Mouse (Mus musculus) common myeloid progenitor, adult 5-6 weeks (primary cell): Measurements from ENCODE around the gene Pklr. TPM values are rescaled to one million over a fixed set of nuclear protein-coding genes. Genes with fewer than 3 reads are reported as not detected.

ENCODE experiments used
- ATAC-seq: replicated peaks from 2 replicates; pipeline ENCODE4 v1.8.0; 2016; ENCODE audit warnings: low read depth, mild to moderate bottlenecking, moderate TSS enrichment, inconsistent platforms; ENCODE audit not compliant: poor library complexity, severe bottlenecking
- total RNA-seq: library from RNA; stranded (forward); fragments of 200-1000, 187-1606 nt; gene quantifications from 2 replicates; pipeline ENCODE4 v1.2.3, GENCODE M21; 2017

The Pklr gene
- 44.1 and 92.6 TPM in 2 replicates for total RNA-seq

- no peak for ATAC-seq
Observed at GRCm38 (mm10) chr3:89135958-89136357, at the start of gene Pklr. Gene Pklr (plus strand): TSS chr3:89136142.

GRCm38 (mm10) chr3:89087338-89088110 is 48.4 kb upstream of the Pklr start:
- peak; percentile 34 for ATAC-seq

- ATAC-seq, result no peak
Observed at GRCm38 (mm10) chr3:89088974-89089373, 47.0 kb upstream of the Pklr start.

GRCm38 (mm10) chr3:89089882-89090591 is 45.9 kb upstream of the Pklr start:
- ATAC-seq, result peak; percentile 78

GRCm38 (mm10) chr3:89090694-89091655 is 45.0 kb upstream of the Pklr start:
- ATAC-seq, result peak; percentile 13; the same call in 1 of the 2 replicates

GRCm38 (mm10) chr3:89091811-89092508 is 44.0 kb upstream of the Pklr start:
- ATAC-seq, result no peak

- ATAC-seq, result no peak
Observed at GRCm38 (mm10) chr3:89092509-89093090, 43.3 kb upstream of the Pklr start.

- peak; percentile 61 for ATAC-seq
Observed at GRCm38 (mm10) chr3:89093175-89093574, 42.8 kb upstream of the Pklr start, which contains the start of gene Rusc1. Gene Rusc1 (minus strand): TSS chr3:89093311.

GRCm38 (mm10) chr3:89094021-89094420 is 41.9 kb upstream of the Pklr start:
- ATAC-seq, result no peak

- no peak for ATAC-seq
Observed at GRCm38 (mm10) chr3:89100811-89101210, 35.1 kb upstream of the Pklr start, which contains the start of gene Gm43738. Gene Gm43738 (minus strand): TSS chr3:89101099.

GRCm38 (mm10) chr3:89101459-89101811 is 34.5 kb upstream of the Pklr start:
- peak; percentile 33 for ATAC-seq

- peak; percentile 98 for ATAC-seq
Observed at GRCm38 (mm10) chr3:89101812-89102494, 34.0 kb upstream of the Pklr start, which contains the start of gene Fdps. Gene Fdps (minus strand): TSS chr3:89101959.

- ATAC-seq, result no peak
Observed at GRCm38 (mm10) chr3:89102495-89103290, 33.2 kb upstream of the Pklr start.

GRCm38 (mm10) chr3:89103291-89103595 is 32.7 kb upstream of the Pklr start:
- no peak for ATAC-seq

- peak; percentile 45 for ATAC-seq
Observed at GRCm38 (mm10) chr3:89106881-89107280, 29.1 kb upstream of the Pklr start.

- no peak for ATAC-seq
Observed at GRCm38 (mm10) chr3:89107545-89107944, 28.4 kb upstream of the Pklr start.

- no peak for ATAC-seq
Observed at GRCm38 (mm10) chr3:89108146-89108545, 27.8 kb upstream of the Pklr start.

GRCm38 (mm10) chr3:89113058-89113457 is 22.9 kb upstream of the Pklr start:
- ATAC-seq, result no peak
